Mouse (Mus musculus) stomach, embryonic 14.5 days (tissue): ENCODE data around the gene Gpx4. TPM values are rescaled to one million over a fixed set of nuclear protein-coding genes. Genes with fewer than 3 reads are reported as not detected.

ENCODE experiments used
- ATAC-seq: fragments of 200-750 bp; cut with Nextera tagmentation; 2 replicates; pipeline ENCODE4 v1.8.0; 2017; ENCODE audit warnings: low read depth, moderate TSS enrichment; ENCODE audit not compliant: insufficient number of reproducible peaks, insufficient read depth, low FRiP score
- H3K27ac ChIP-seq: fragments of 300-500 bp; sonication (generic); 2 replicates; pipeline ENCODE4 v1.5.1; 2014; ENCODE audit warnings: mild to moderate bottlenecking, low read length, moderate library complexity, mixed read lengths
- H3K27me3 ChIP-seq: fragments of 300-500 bp; sonication (generic); 2 replicates; pipeline ENCODE4 v1.6.1; 2014; ENCODE audit warnings: low read length, control low read depth, mixed read lengths; ENCODE audit not compliant: control insufficient read depth, insufficient read depth
- H3K36me3 ChIP-seq: fragments of 300-500 bp; sonication (generic); 2 replicates; pipeline ENCODE4 v1.6.1; 2014; ENCODE audit warnings: mild to moderate bottlenecking, control low read depth, low read length, moderate library complexity, mixed read lengths; ENCODE audit not compliant: control insufficient read depth, insufficient read depth
- H3K4me1 ChIP-seq: fragments of 300-500 bp; sonication (generic); 2 replicates; pipeline ENCODE4 v1.6.1; 2014; ENCODE audit warnings: low read length, control low read depth, mixed read lengths; ENCODE audit not compliant: control insufficient read depth, insufficient read depth
- H3K4me2 ChIP-seq: fragments of 300-500 bp; sonication (generic); replicated peaks from 2 replicates; pipeline ENCODE4 v1.6.1; 2014; ENCODE audit warnings: low read depth, low read length, control low read depth
- H3K4me3 ChIP-seq: fragments of 300-500 bp; sonication (generic); 2 replicates; pipeline ENCODE4 v1.5.1; 2014; ENCODE audit warnings: low read depth, low read length, control low read depth
- H3K9ac ChIP-seq: fragments of 300-500 bp; sonication (generic); replicated peaks from 2 replicates; pipeline ENCODE4 v1.6.1; 2014; ENCODE audit warnings: low read depth, mild to moderate bottlenecking, control low read depth, low read length, moderate library complexity, mixed read lengths
- H3K9me3 ChIP-seq: fragments of 300-500 bp; sonication (generic); 2 replicates; pipeline ENCODE4 v1.6.1; 2016; ENCODE audit warnings: low read depth, low read length, control low read depth; ENCODE audit not compliant: control insufficient read depth
- WGBS: fragments of 180-500 bp; shearing (Covaris S2); extraction: QIAGEN DNeasy Blood & Tissue Kit; methylation state at CpG from one replicate; pipeline ENCODE4 v1.1.7; 2014; 5-methylcytosine and 5-hydroxymethylcytosine counted together
- polyA plus RNA-seq: library from polyadenylated mRNA; unstranded; fragments of >200 nt; fragmentation: Nextera tagmentation; extraction: Ambion mirVana; gene quantifications from 2 replicates; pipeline ENCODE4 v1.2.1, GENCODE M21; 2014

Gpx4 gene
- polyA plus RNA-seq, 1 experiment from 2014 or later: 466 TPM

- no peak for ATAC-seq
- Histone ChIP-seq H3K4me1 (peaks cover 7% of the 10 kb centered on the region; the same call in 1 of the 2 replicates), H3K4me3 (no peak overlapping the region), H3K27me3 (no peaks in the 10 kb centered on the region), H3K36me3 (no peaks in the 10 kb centered on the region), H3K27ac (no peak overlapping the region), H3K9me3 (no peaks in the 10 kb centered on the region), H3K4me2 (no peak overlapping the region), H3K9ac (no peak overlapping the region)
- WGBS: 67% methylated on average over 10 of the region's 10 CpGs
Observed at GRCm38 (mm10) chr10:80025463-80025862, 21.5 kb upstream of the Gpx4 start.

- Histone ChIP-seq H3K27ac (no peak overlapping the region), H3K4me3 (no peak overlapping the region), H3K4me1 (peaks cover 3% of the 10 kb centered on the region; the same call in 1 of the 2 replicates), H3K9ac (no peak overlapping the region), H3K36me3 (no peaks in the 10 kb centered on the region), H3K27me3 (no peaks in the 10 kb centered on the region), H3K9me3 (no peaks in the 10 kb centered on the region), H3K4me2 (no peak overlapping the region)
- WGBS: 55% methylated on average over 12 of the region's 12 CpGs
- ATAC-seq: 0 out of 2 replicates have a peak, but pooled peaks have one; percentile 43
Observed at GRCm38 (mm10) chr10:80025889-80026288, 21.1 kb upstream of the Gpx4 start.

GRCm38 (mm10) chr10:80027681-80028520 lies 19.1 kb upstream of the Gpx4 start:
- peak; percentile 15; the same call in 1 of the 2 replicates for ATAC-seq
- Histone ChIP-seq H3K4me3 (no peak overlapping the region), H3K27ac (no peak overlapping the region), H3K36me3 (no peaks in the 10 kb centered on the region), H3K27me3 (no peaks in the 10 kb centered on the region), H3K9me3 (no peaks in the 10 kb centered on the region), H3K4me1 (peaks cover 8% of the 10 kb centered on the region), H3K4me2 (no peak overlapping the region), H3K9ac (no peak overlapping the region)
- WGBS: 71% methylated on average over 20 of the region's 20 CpGs

DNA sequence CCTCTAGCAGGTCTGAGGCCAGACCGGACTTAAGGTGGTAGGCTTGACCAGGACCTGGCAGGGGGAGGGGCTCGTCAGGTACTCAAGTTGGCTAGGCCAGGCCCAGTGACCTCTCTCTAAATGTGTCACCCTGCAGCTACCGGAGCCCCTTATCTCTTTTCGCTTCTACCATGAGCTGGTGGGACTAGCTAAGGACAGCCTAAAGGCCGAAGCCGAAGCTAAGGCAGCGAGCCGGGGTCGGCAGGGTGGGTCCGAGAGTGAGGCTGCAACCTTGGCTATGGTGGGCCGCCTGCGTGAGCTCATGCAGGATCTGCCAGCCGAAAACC lies 18.5 kb upstream of the Gpx4 start:
- H3K27ac ChIP-seq: no peak overlapping the region
- peaks cover 14% of the 10 kb centered on the region for H3K4me1 ChIP-seq
- no peak for ATAC-seq
- H3K4me2 ChIP-seq: no peak overlapping the region
- no peaks in the 10 kb centered on the region for H3K9me3 ChIP-seq
- no peaks in the 10 kb centered on the region for H3K27me3 ChIP-seq
- no peaks in the 10 kb centered on the region for H3K36me3 ChIP-seq
- WGBS: 90% methylated on average over 13 of the region's 13 CpGs
- no peak overlapping the region for H3K9ac ChIP-seq
- no peak overlapping the region for H3K4me3 ChIP-seq

GRCm38 (mm10) chr10:80030191-80030590 lies 16.8 kb upstream of the Gpx4 start:
- Histone ChIP-seq H3K4me2 (no peak overlapping the region), H3K27ac (no peak overlapping the region), H3K36me3 (peaks cover 7% of the 10 kb centered on the region; the same call in 1 of the 2 replicates), H3K9me3 (no peaks in the 10 kb centered on the region), H3K9ac (no peak overlapping the region), H3K4me1 (peaks cover 20% of the 10 kb centered on the region), H3K4me3 (no peak overlapping the region), H3K27me3 (no peaks in the 10 kb centered on the region)
- whole genome bisulfite sequencing: 83% methylated on average over 9 of the region's 9 CpGs
- no peak for ATAC-seq

GRCm38 (mm10) chr10:80030736-80031135 lies 16.2 kb upstream of the Gpx4 start:
- Histone ChIP-seq H3K27ac (no peak overlapping the region), H3K4me1 (peaks cover 18% of the 10 kb centered on the region), H3K4me3 (no peak overlapping the region), H3K36me3 (peaks cover 13% of the 10 kb centered on the region; the same call in 1 of the 2 replicates), H3K9ac (no peak overlapping the region), H3K9me3 (no peaks in the 10 kb centered on the region), H3K27me3 (no peaks in the 10 kb centered on the region), H3K4me2 (no peak overlapping the region)
- 84% methylated on average over 17 of the region's 17 CpGs for WGBS
- no peak for ATAC-seq

DNA sequence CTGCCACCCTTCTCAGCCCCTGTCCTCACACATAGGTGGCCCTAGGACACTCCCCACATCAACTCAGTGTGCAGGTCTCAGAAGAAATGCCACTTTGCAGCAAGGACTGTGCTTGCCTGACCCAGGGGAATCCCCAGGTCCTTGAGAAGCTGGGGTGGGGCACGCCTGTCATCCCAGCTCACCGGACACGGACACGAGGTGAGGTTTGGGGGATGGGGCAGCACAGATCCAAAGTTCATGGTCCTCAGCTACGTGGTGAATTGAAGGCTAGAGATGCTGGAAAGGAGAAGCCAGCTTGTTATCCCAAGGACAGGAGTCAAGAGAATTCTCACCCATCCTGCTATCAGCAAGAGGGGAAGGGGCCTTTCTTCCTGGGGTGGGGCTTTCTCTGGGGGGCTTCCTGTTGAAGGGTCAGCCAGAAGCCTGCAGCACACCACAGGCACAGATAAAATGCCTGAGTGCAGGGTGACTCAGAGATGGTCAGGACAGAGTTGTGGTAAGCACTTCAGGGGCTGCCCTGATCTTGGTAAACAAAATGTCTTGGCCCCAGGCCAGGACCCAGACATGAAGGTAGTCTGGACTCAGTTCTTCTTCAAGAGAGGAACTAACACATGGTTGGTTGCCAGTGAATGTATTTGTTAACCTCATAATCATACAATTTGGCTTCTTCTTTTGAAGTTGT lies 14.0 kb upstream of the Gpx4 start:
- H3K27me3 ChIP-seq: no peaks in the 10 kb centered on the region
- H3K9ac ChIP-seq: no peak overlapping the region
- H3K4me3 ChIP-seq: no peak overlapping the region
- peaks cover 18% of the 10 kb centered on the region for H3K4me1 ChIP-seq
- H3K4me2 ChIP-seq: no peak overlapping the region
- peak overlapping the region; percentile 59; the same call in 1 of the 2 replicates for H3K27ac ChIP-seq
- ATAC-seq: no peak
- H3K36me3 ChIP-seq: peaks cover 34% of the 10 kb centered on the region
- WGBS: 42% methylated on average over 5 of the region's 5 CpGs
- no peaks in the 10 kb centered on the region for H3K9me3 ChIP-seq

- H3K4me2 ChIP-seq: no peak overlapping the region
- H3K27ac ChIP-seq: peak overlapping the region; percentile 59
- peaks cover 26% of the 10 kb centered on the region for H3K4me1 ChIP-seq
- whole genome bisulfite sequencing: 26% methylated on average over 9 of the region's 9 CpGs
- no peaks in the 10 kb centered on the region for H3K27me3 ChIP-seq
- H3K36me3 ChIP-seq: peaks cover 38% of the 10 kb centered on the region
- H3K9ac ChIP-seq: no peak overlapping the region
- H3K4me3 ChIP-seq: no peak overlapping the region
- peak; percentile 19; the same call in 1 of the 2 replicates for ATAC-seq
- H3K9me3 ChIP-seq: no peaks in the 10 kb centered on the region
Observed at GRCm38 (mm10) chr10:80033511-80034391, 13.2 kb upstream of the Gpx4 start.
